Mouse (Mus musculus): ENCODE data around the gene Uaca. TPM values are rescaled to one million over a fixed set of nuclear protein-coding genes. Genes with fewer than 3 reads are reported as not detected.

The Uaca gene
- polyA plus RNA-seq, 1 experiment, result 11.1 TPM

DNA sequence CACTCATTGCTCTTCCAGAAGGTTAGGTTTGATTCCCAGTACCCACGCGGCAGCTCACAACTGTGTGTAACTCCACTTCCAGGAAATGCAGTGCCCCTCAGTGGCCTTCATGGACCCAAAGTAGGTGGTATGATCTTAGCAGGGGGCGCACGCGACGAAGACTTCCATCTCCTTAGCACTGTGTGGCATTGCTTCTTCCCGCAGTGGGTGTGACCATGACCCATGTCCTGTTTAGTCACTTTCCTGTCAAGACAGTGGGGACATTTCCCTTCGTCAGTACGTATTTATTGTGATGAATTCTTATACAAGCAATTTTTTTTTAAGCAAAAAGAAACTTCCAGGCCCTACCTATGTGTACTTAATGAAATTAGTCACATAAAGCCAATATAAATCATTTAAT, 70.3 kb downstream of the Uaca start:
- no peak overlapping the region for H3K4me3 ChIP-seq (ENCODE audit: control insufficient read depth, low read depth, low read length)
- no peaks in the 10 kb centered on the region for H3K4me1 ChIP-seq (ENCODE audit: control insufficient read depth, insufficient read depth, low read length)
- no peak for TF ChIP-seq CTCF (IDR thresholded peaks at IDR 0.05; ENCODE audit: control insufficient read depth, insufficient read depth, insufficient replicate concordance, low read depth, low read length)
- no peak for TF ChIP-seq POLR2A (IDR thresholded peaks at IDR 0.05; ENCODE audit: control insufficient read depth, low read depth, low read length)
- H3K27ac ChIP-seq (ENCODE audit: control insufficient read depth, insufficient read depth, low read depth, low read length), result no peak overlapping the region
- no peaks in the 10 kb centered on the region for H3K36me3 ChIP-seq (ENCODE audit: control insufficient read depth, insufficient read depth, low read length)
- H3K27me3 ChIP-seq (ENCODE audit: control insufficient read depth, insufficient read depth, low read length), result no peaks in the 10 kb centered on the region

DNA sequence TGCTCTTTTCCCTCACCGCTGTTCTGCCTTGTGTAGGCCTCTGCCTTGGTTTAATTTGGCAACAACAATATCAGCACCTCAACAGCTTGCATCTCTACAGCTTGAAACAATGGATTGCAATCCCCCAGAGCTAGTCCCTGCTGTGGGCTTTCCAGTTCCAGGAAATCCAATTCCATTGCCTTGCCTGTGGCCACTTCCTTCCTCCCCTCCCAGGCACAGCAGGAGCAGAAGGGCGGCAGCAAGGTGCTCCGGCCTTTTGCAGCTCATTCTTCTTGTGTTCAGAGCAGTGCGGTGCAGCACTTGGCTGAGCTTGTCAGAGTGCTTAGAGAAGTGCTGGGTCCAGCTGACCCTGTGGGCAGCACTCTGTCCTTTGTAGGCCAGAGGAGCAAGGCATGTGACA, 71.5 kb downstream of the Uaca start:
- no peak for TF ChIP-seq CTCF (IDR thresholded peaks at IDR 0.05; ENCODE audit: control insufficient read depth, insufficient read depth, insufficient replicate concordance, low read depth, low read length)
- no peak for TF ChIP-seq POLR2A (IDR thresholded peaks at IDR 0.05; ENCODE audit: control insufficient read depth, low read depth, low read length)
- no peak overlapping the region for H3K27ac ChIP-seq (ENCODE audit: control insufficient read depth, insufficient read depth, low read depth, low read length)
- H3K4me3 ChIP-seq (ENCODE audit: control insufficient read depth, low read depth, low read length), result no peak overlapping the region
- H3K27me3 ChIP-seq (ENCODE audit: control insufficient read depth, insufficient read depth, low read length), result no peaks in the 10 kb centered on the region
- H3K36me3 ChIP-seq (ENCODE audit: control insufficient read depth, insufficient read depth, low read length), result no peaks in the 10 kb centered on the region; the same call in 1 of the 2 replicates
- no peaks in the 10 kb centered on the region for H3K4me1 ChIP-seq (ENCODE audit: control insufficient read depth, insufficient read depth, low read length)

DNA sequence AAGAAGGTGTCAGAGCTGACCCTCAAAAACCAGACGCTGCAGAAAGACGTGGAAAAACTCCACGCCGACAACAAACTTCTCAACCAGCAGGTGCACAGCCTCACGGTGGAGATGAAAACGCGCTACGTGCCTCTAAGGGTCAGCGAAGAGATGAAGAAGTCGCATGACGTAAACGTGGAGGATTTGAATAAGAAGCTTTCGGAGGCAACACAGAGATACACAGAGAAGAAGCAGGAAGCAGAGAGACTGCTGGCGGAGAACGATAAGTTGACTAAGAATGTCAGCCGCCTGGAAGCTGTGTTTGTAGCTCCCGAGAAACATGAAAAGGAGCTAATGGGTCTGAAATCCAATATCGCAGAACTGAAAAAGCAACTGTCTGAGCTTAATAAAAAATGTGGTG, 76.1 kb downstream of the Uaca start:
- no peak overlapping the region for H3K27ac ChIP-seq (ENCODE audit: control insufficient read depth, insufficient read depth, low read depth, low read length)
- no peaks in the 10 kb centered on the region; the same call in 1 of the 2 replicates for H3K36me3 ChIP-seq (ENCODE audit: control insufficient read depth, insufficient read depth, low read length)
- no peak for TF ChIP-seq POLR2A (IDR thresholded peaks at IDR 0.05; ENCODE audit: control insufficient read depth, low read depth, low read length)
- TF ChIP-seq CTCF (IDR thresholded peaks at IDR 0.05; ENCODE audit: control insufficient read depth, insufficient read depth, insufficient replicate concordance, low read depth, low read length), result no peak
- no peak overlapping the region for H3K4me3 ChIP-seq (ENCODE audit: control insufficient read depth, low read depth, low read length)
- H3K4me1 ChIP-seq (ENCODE audit: control insufficient read depth, insufficient read depth, low read length), result no peaks in the 10 kb centered on the region
- no peaks in the 10 kb centered on the region for H3K27me3 ChIP-seq (ENCODE audit: control insufficient read depth, insufficient read depth, low read length)

DNA sequence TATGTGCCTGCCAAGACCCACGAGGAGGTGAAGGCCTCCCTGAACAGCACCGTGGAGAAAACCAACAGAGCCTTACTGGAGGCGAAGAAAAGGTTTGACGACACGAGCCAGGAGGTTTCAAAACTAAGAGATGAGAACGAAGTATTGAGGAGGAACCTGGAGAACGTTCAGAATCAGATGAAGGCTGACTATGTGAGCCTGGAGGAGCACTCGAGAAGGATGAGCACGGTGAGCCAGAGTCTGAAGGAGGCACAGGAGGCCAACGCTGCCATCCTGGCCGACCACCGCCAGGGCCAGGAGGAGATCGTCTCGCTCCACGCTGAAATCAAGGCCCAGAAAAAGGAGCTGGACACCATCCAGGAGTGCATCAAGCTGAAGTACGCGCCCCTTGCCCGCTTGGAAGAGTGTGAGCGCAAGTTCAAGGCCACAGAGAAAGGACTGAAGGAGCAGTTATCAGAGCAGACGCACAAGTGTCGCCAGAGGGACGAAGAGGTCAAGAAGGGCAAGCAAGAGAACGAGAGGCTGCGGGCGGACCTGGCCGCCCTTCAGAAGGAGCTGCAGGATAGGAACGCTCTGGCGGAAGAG, 76.7 kb downstream of the Uaca start:
- H3K27me3 ChIP-seq (ENCODE audit: control insufficient read depth, insufficient read depth, low read length), result no peaks in the 10 kb centered on the region
- no peaks in the 10 kb centered on the region for H3K4me1 ChIP-seq (ENCODE audit: control insufficient read depth, insufficient read depth, low read length)
- H3K36me3 ChIP-seq (ENCODE audit: control insufficient read depth, insufficient read depth, low read length), result no peaks in the 10 kb centered on the region; the same call in 1 of the 2 replicates
- H3K4me3 ChIP-seq (ENCODE audit: control insufficient read depth, low read depth, low read length), result no peak overlapping the region
- no peak overlapping the region for H3K27ac ChIP-seq (ENCODE audit: control insufficient read depth, insufficient read depth, low read depth, low read length)
- TF ChIP-seq CTCF (IDR thresholded peaks at IDR 0.05; ENCODE audit: control insufficient read depth, insufficient read depth, insufficient replicate concordance, low read depth, low read length) (no peak), POLR2A (IDR thresholded peaks at IDR 0.05; ENCODE audit: control insufficient read depth, low read depth, low read length) (no peak)

DNA sequence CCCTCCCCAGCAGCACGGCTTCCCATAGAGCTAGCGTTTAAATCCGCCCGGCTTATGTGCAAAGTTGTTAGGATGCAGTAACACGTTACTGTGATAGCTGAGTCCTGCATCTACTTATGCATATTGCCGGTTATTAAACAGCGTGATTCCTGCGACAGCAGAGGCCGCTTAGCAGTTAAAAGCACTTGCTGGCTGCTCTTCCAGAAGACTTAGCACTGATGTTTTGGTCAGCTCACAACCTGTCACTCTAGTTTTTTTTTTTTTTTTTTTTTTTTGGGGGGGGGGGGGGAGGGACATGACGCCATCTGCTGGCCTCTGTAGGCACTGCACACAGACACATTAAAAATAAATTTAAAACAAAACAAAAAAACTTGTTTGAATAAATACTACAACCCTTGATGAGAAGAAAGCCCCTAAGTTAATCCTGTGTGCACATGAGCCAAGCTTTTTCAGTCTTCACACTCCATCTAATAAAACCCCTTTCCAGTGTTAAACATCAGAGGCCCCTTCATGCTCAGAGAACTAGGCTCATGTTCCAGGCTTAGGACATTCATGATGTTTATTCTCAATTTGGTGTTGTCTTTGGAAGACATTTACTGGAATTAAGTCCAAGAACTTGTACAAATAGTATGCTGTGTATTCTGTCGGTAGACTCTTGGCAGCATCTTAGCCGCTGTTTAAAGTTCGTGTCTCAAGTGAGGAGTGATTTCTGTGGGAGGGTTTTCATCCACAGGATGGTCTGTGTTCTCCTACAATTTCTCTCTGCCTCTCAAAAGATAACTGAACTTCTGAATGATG, 79.1 kb downstream of the Uaca start:
- Histone ChIP-seq H3K27ac (ENCODE audit: control insufficient read depth, insufficient read depth, low read depth, low read length) (no peak overlapping the region), H3K4me3 (ENCODE audit: control insufficient read depth, low read depth, low read length) (no peak overlapping the region), H3K4me1 (ENCODE audit: control insufficient read depth, insufficient read depth, low read length) (no peaks in the 10 kb centered on the region), H3K27me3 (ENCODE audit: control insufficient read depth, insufficient read depth, low read length) (no peaks in the 10 kb centered on the region), H3K36me3 (ENCODE audit: control insufficient read depth, insufficient read depth, low read length) (no peaks in the 10 kb centered on the region; the same call in 1 of the 2 replicates)
- TF ChIP-seq POLR2A (IDR thresholded peaks at IDR 0.05; ENCODE audit: control insufficient read depth, low read depth, low read length), result no peak
- TF ChIP-seq CTCF (IDR thresholded peaks at IDR 0.05; ENCODE audit: control insufficient read depth, insufficient read depth, insufficient replicate concordance, low read depth, low read length), result no peak

DNA sequence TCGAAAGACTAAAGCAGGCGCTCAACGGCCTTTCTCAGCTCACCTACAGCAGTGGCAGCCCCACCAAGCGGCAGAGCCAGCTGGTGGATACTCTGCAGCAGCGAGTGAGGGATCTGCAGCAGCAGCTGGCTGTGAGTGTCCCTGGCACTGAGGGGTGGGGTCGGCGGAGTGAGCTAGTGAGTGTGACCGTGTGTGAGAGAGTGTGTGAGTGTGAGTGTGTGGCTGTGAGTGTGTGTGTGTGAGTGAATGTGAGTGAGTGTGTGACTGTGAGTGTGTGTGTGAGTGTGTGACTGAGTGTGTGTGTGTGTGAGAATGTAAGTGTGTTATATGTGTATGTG, 79.7 kb downstream of the Uaca start:
- Histone ChIP-seq H3K27me3 (ENCODE audit: control insufficient read depth, insufficient read depth, low read length) (no peaks in the 10 kb centered on the region), H3K27ac (ENCODE audit: control insufficient read depth, insufficient read depth, low read depth, low read length) (no peak overlapping the region), H3K4me1 (ENCODE audit: control insufficient read depth, insufficient read depth, low read length) (no peaks in the 10 kb centered on the region), H3K36me3 (ENCODE audit: control insufficient read depth, insufficient read depth, low read length) (no peaks in the 10 kb centered on the region; the same call in 1 of the 2 replicates), H3K4me3 (ENCODE audit: control insufficient read depth, low read depth, low read length) (no peak overlapping the region)
- no peak for TF ChIP-seq CTCF (IDR thresholded peaks at IDR 0.05; ENCODE audit: control insufficient read depth, insufficient read depth, insufficient replicate concordance, low read depth, low read length)
- no peak for TF ChIP-seq POLR2A (IDR thresholded peaks at IDR 0.05; ENCODE audit: control insufficient read depth, low read depth, low read length)

DNA sequence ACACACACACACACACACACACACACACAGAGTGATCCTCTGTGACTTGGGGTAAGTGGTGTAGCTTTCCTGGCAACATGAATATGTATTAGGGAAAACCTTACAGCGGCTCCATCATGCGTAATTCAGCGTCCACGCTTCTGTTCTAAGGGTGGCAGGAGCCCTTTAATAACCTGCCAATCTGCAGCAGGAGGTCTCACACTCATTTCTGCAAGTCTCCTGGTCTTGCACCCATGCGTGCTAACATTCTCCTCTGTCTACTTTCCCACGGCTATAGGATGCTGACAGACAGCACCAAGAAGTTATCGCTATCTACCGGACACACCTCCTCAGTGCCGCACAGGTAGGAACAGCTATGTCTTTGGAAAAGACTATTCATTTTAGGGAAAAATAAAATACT, 81.7 kb downstream of the Uaca start:
- H3K36me3 ChIP-seq (ENCODE audit: control insufficient read depth, insufficient read depth, low read length), result no peaks in the 10 kb centered on the region; the same call in 1 of the 2 replicates
- TF ChIP-seq POLR2A (IDR thresholded peaks at IDR 0.05; ENCODE audit: control insufficient read depth, low read depth, low read length) (no peak), CTCF (IDR thresholded peaks at IDR 0.05; ENCODE audit: control insufficient read depth, insufficient read depth, insufficient replicate concordance, low read depth, low read length) (no peak)
- no peaks in the 10 kb centered on the region for H3K4me1 ChIP-seq (ENCODE audit: control insufficient read depth, insufficient read depth, low read length)
- no peaks in the 10 kb centered on the region for H3K27me3 ChIP-seq (ENCODE audit: control insufficient read depth, insufficient read depth, low read length)
- no peak overlapping the region for H3K4me3 ChIP-seq (ENCODE audit: control insufficient read depth, low read depth, low read length)
- no peak overlapping the region for H3K27ac ChIP-seq (ENCODE audit: control insufficient read depth, insufficient read depth, low read depth, low read length)
